Mouse (Mus musculus): Measurements from ENCODE around the gene Crcp. TPM values are rescaled to one million over a fixed set of nuclear protein-coding genes. Genes with fewer than 3 reads are reported as not detected.
"Not testable (repeated sequence)": the region's sequence is repeated elsewhere in the genome, so short reads cannot be mapped to it uniquely, and the experiment has no call there.

Crcp gene
- polyA plus RNA-seq, 1 experiment: 17.0 TPM

DNA sequence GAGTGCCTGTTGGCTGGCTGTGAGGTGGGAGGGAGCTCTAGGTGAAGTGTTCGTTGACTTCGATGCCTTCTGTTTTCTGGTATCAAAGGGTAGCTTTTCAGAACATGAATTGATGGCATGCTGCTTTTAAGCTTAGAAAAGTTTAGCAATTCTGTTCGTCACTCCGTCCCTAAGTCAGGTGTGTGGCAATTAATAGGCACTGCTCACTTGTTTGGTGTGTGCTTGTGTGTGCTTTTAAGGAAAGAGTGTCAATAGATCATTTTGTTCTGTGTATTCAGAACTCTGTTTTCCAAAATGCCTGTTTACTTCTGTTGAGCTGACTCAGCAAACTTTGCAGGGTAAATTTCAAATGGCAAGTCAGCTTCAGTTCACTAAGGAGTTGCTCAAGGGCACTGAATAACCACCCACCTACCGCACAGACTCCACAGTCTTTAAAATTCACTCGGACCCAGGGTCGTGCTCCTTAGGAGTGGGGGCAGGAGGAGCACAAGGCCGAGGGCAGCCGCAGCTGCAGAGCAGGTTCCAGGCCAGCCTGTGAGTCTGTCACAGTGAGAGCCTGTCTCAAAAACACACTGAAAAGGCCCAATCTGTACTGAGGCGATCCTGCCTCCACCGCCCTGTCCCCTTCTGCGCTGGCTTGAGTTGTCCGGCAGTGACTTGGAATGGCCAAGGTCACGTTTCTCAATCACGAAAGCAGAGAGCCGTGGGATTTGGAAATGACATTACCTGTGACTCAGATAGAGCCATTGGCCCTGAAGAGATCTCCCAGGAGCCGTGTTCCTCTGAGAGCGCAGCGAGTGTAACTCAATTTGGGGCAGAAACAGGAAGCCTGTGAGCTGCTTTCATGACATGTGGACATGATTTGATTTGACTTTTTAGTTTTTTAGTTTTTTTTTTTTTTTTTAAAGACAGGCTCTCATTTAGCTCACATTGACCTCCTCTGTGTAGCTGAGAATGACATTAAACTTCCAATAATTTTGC lies 2.6 kb downstream of the Crcp start:
- H3K4me3 ChIP-seq (ENCODE audit: control insufficient read depth, insufficient read depth, low read length): no peak overlapping the region
- H3K27ac ChIP-seq (ENCODE audit: control insufficient read depth, insufficient read depth, low read length): no peak overlapping the region
- no peaks in the 10 kb centered on the region; the same call in 1 of the 2 replicates for H3K4me1 ChIP-seq (replicated peaks; ENCODE audit: control insufficient read depth, insufficient read depth, low read length)
- H3K27me3 ChIP-seq (ENCODE audit: control insufficient read depth, insufficient read depth, low read length): no peaks in the 10 kb centered on the region
- H3K36me3 ChIP-seq (ENCODE audit: control insufficient read depth, insufficient read depth, low read length): peaks cover 3% of the 10 kb centered on the region; the same call in 1 of the 2 replicates
- no peak for DNase-seq
- WGBS: 97% methylated on average over 19 of the region's 19 CpGs
- no peak for TF ChIP-seq CTCF (IDR thresholded peaks at IDR 0.05; ENCODE audit: borderline replicate concordance, control insufficient read depth, extremely low read depth, insufficient read depth, low read length, poor library complexity)
- TF ChIP-seq POLR2A (IDR thresholded peaks at IDR 0.05; ENCODE audit: control insufficient read depth, extremely low read depth, insufficient read depth, low read length, poor library complexity): no peak

DNA sequence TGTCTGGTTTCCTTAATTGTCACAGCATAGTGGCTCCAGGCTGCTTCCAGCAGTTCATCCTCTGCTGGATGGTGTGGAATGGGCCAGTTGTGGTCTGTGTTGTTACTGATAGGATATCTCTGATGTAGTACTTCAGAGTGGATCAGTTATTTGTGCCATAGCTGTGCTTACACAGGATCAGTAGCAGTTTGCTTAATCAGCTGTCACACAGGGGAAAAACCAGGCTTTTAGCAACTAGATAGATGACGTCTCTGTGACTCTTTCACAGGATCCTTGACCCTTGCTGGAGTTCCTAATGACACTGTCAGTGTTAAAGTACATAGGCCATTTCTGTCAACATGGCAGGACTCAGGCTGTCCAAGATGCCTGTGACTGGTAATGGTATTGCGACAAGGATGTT lies 4.8 kb downstream of the Crcp start:
- no peak overlapping the region for H3K27ac ChIP-seq (ENCODE audit: control insufficient read depth, insufficient read depth, low read length)
- WGBS: 99% methylated on average over 2 of the region's 2 CpGs
- H3K36me3 ChIP-seq (ENCODE audit: control insufficient read depth, insufficient read depth, low read length): peaks cover 10% of the 10 kb centered on the region; the same call in 1 of the 2 replicates
- H3K4me3 ChIP-seq (ENCODE audit: control insufficient read depth, insufficient read depth, low read length): no peak overlapping the region
- H3K27me3 ChIP-seq (ENCODE audit: control insufficient read depth, insufficient read depth, low read length): no peaks in the 10 kb centered on the region
- no peak for DNase-seq
- H3K4me1 ChIP-seq (replicated peaks; ENCODE audit: control insufficient read depth, insufficient read depth, low read length): no peaks in the 10 kb centered on the region; the same call in 1 of the 2 replicates
- TF ChIP-seq POLR2A (IDR thresholded peaks at IDR 0.05; ENCODE audit: control insufficient read depth, extremely low read depth, insufficient read depth, low read length, poor library complexity): no peak
- TF ChIP-seq CTCF (IDR thresholded peaks at IDR 0.05; ENCODE audit: borderline replicate concordance, control insufficient read depth, extremely low read depth, insufficient read depth, low read length, poor library complexity): no peak

DNA sequence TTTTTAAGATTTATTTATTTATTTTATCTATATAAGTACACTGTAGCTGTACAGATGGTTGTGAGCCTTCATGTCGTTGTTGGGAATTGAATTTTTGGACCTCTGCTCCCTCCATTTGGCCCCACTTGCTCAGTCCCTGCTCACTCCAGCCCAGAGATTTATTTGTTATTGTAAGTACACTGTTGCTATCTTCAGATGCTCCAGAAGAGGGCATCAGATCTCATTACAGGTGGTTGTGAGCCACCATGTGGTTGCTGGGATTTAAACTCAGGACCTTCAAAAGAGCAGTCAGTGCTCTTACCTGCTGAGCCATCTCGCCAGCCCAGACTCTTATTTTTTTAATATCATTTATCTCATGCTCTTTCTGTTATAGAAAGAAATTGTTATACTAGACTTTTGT lies 7.2 kb downstream of the Crcp start:
- H3K4me3 ChIP-seq (ENCODE audit: control insufficient read depth, insufficient read depth, low read length); H3K27ac ChIP-seq (ENCODE audit: control insufficient read depth, insufficient read depth, low read length); H3K27me3 ChIP-seq (ENCODE audit: control insufficient read depth, insufficient read depth, low read length); DNase-seq; H3K4me1 ChIP-seq (replicated peaks; ENCODE audit: control insufficient read depth, insufficient read depth, low read length): not testable (repeated sequence)
- H3K36me3 ChIP-seq (ENCODE audit: control insufficient read depth, insufficient read depth, low read length): peaks cover 21% of the 10 kb centered on the region
- WGBS: 65% methylated on average over 2 of the region's 2 CpGs

DNA sequence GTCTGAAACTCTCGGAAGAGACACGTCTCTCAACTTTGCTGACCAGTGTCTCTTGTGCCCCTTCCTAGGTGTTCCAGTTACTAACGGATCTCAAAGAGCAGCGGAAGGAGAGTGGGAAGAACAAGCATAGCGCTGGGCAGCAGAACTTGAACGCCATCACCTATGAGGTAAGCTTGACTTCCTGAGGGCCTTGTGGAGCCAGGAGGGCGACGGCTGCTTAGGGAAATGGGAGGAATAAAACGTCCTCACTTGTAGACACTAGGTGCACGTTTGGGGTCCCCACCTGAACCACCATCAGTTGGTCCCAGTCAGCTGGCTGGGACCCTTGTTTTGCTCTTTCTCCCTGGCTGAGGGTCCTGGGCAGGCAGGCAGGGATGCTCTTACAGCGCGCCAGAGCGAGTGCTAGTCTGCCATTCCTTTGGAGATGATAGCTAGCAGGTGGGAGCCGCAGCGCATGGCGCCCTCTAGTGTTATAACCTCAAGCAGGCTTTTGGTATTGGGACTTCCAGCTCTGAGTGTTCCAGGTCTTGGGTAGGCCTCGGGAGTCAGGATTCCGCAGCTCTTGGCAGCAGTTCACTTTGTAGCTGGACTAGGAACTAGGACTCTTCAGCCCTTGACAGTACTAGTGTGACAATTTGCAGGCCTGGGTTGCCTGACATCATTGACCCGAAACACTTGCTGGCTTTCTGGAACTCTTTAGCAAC lies 8.8 kb downstream of the Crcp start:
- Histone ChIP-seq H3K4me3 (ENCODE audit: control insufficient read depth, insufficient read depth, low read length) (no peak overlapping the region), H3K4me1 (replicated peaks; ENCODE audit: control insufficient read depth, insufficient read depth, low read length) (no peaks in the 10 kb centered on the region), H3K36me3 (ENCODE audit: control insufficient read depth, insufficient read depth, low read length) (peaks cover 33% of the 10 kb centered on the region), H3K27ac (ENCODE audit: control insufficient read depth, insufficient read depth, low read length) (no peak overlapping the region), H3K27me3 (ENCODE audit: control insufficient read depth, insufficient read depth, low read length) (no peaks in the 10 kb centered on the region)
- TF ChIP-seq POLR2A (IDR thresholded peaks at IDR 0.05; ENCODE audit: control insufficient read depth, extremely low read depth, insufficient read depth, low read length, poor library complexity): no peak
- TF ChIP-seq CTCF (IDR thresholded peaks at IDR 0.05; ENCODE audit: borderline replicate concordance, control insufficient read depth, extremely low read depth, insufficient read depth, low read length, poor library complexity): peak; percentile 81; the same call in 1 of the 2 replicates
- 87% methylated on average over 19 of the region's 19 CpGs for WGBS
- DNase-seq: peak; percentile 45

DNA sequence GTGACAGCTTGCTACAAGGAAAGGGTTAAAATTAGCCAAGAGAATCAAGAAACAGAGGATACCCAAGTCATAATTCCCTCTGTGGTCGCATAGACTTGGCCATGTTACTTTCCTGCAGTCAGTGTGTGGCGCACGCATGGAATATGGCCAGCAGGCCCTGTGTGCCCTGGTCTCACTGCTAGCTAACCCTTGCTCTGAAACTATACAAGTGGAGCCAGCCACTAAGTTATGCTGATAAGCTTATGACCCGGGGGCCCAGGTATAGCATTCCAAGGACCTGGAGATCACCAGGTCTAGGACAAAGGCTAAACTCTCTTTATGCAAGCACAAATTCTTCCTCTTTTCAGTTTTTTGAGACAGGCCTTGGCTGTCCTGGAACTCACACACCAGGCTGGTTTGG lies 11.7 kb downstream of the Crcp start:
- H3K27me3 ChIP-seq (ENCODE audit: control insufficient read depth, insufficient read depth, low read length): no peaks in the 10 kb centered on the region
- no peak for DNase-seq
- whole genome bisulfite sequencing: 98% methylated on average over 4 of the region's 4 CpGs
- no peaks in the 10 kb centered on the region for H3K4me1 ChIP-seq (replicated peaks; ENCODE audit: control insufficient read depth, insufficient read depth, low read length)
- peaks cover 36% of the 10 kb centered on the region for H3K36me3 ChIP-seq (ENCODE audit: control insufficient read depth, insufficient read depth, low read length)
- H3K4me3 ChIP-seq (ENCODE audit: control insufficient read depth, insufficient read depth, low read length): no peak overlapping the region
- TF ChIP-seq POLR2A (IDR thresholded peaks at IDR 0.05; ENCODE audit: control insufficient read depth, extremely low read depth, insufficient read depth, low read length, poor library complexity): no peak
- no peak for TF ChIP-seq CTCF (IDR thresholded peaks at IDR 0.05; ENCODE audit: borderline replicate concordance, control insufficient read depth, extremely low read depth, insufficient read depth, low read length, poor library complexity)
- H3K27ac ChIP-seq (ENCODE audit: control insufficient read depth, insufficient read depth, low read length): no peak overlapping the region

DNA sequence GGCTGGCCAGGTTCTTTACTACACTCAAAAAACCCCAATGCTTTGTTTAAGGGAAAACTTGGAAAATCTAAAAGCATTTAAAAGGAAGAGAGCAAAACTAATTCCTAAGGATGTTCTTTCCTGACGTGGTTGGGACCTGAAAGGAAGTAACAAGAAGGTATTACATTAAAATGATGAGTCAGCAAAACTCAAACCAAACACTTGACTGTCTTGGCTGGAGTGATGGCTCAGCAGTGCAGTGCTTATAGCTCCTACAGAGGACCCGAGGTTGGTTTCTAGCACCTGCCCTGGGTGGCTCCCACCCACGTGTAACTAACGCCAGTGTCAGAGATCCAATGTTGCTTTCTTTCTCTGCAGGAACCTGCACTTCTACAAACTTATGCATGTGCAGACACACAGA lies 12.2 kb downstream of the Crcp start:
- 82% methylated on average over 4 of the region's 4 CpGs for WGBS
- no peak for TF ChIP-seq CTCF (IDR thresholded peaks at IDR 0.05; ENCODE audit: borderline replicate concordance, control insufficient read depth, extremely low read depth, insufficient read depth, low read length, poor library complexity)
- Histone ChIP-seq H3K4me1 (replicated peaks; ENCODE audit: control insufficient read depth, insufficient read depth, low read length) (no peaks in the 10 kb centered on the region), H3K27ac (ENCODE audit: control insufficient read depth, insufficient read depth, low read length) (no peak overlapping the region), H3K27me3 (ENCODE audit: control insufficient read depth, insufficient read depth, low read length) (no peaks in the 10 kb centered on the region), H3K4me3 (ENCODE audit: control insufficient read depth, insufficient read depth, low read length) (no peak overlapping the region), H3K36me3 (ENCODE audit: control insufficient read depth, insufficient read depth, low read length) (peaks cover 36% of the 10 kb centered on the region)
- no peak for DNase-seq
